Mouse (Mus musculus) midbrain, embryonic 11.5 days (tissue): ENCODE data around the gene Xlr3b. TPM values are rescaled to one million over a fixed set of nuclear protein-coding genes. Genes with fewer than 3 reads are reported as not detected.
A peak's percentile ranks its signal among the peaks of the same experiment; 100 is the strongest.
"Not testable (repeated sequence)": the region's sequence is repeated elsewhere in the genome, so short reads cannot be mapped to it uniquely, and the experiment has no call there.

Experiments used
- ATAC-seq: fragments of 200-750 bp; cut with Nextera tagmentation; 2 replicates; pipeline ENCODE4 v1.8.0; 2017; ENCODE audit warnings: moderate TSS enrichment, moderate library complexity; ENCODE audit not compliant: low FRiP score
- DNase-seq: peaks from one replicate; pipeline ENCODE4 v3.0.0; 2015; ENCODE audit warnings: low spot score; ENCODE audit errors: missing footprints
- H3K27ac ChIP-seq: fragments of 300-500 bp; sonication (generic); 2 replicates; pipeline ENCODE4 v1.5.1; 2014; ENCODE audit warnings: low read depth, low read length
- H3K27me3 ChIP-seq: fragments of 300-500 bp; sonication (generic); 2 replicates; pipeline ENCODE4 v1.6.1; 2014; ENCODE audit warnings: mild to moderate bottlenecking, low read length, moderate library complexity, mixed read lengths; ENCODE audit not compliant: control insufficient read depth, insufficient read depth
- H3K36me3 ChIP-seq: fragments of 300-500 bp; sonication (generic); 2 replicates; pipeline ENCODE4 v1.6.1; 2014; ENCODE audit warnings: mild to moderate bottlenecking, low read length, moderate library complexity, mixed read lengths; ENCODE audit not compliant: control insufficient read depth, insufficient read depth
- H3K4me1 ChIP-seq: fragments of 300-500 bp; sonication (generic); 2 replicates; pipeline ENCODE4 v1.6.1; 2014; ENCODE audit warnings: low read length; ENCODE audit not compliant: control insufficient read depth, insufficient read depth
- H3K4me2 ChIP-seq: fragments of 300-500 bp; sonication (generic); 2 replicates; pipeline ENCODE4 v1.6.1; 2014; ENCODE audit warnings: mild to moderate bottlenecking, moderate library complexity
- H3K4me3 ChIP-seq: fragments of 300-500 bp; sonication (generic); 2 replicates; pipeline ENCODE4 v1.5.1; 2014; ENCODE audit warnings: low read depth, low read length
- H3K9ac ChIP-seq: fragments of 300-500 bp; sonication (generic); 2 replicates; pipeline ENCODE4 v1.6.1; 2014; ENCODE audit warnings: low read length
- H3K9me3 ChIP-seq: fragments of 300-500 bp; sonication (generic); 2 replicates; pipeline ENCODE4 v1.6.1; 2016; ENCODE audit warnings: low read length; ENCODE audit not compliant: control insufficient read depth
- WGBS: fragments of 180-500 bp; shearing (Covaris S2); extraction: QIAGEN DNeasy Blood & Tissue Kit; methylation state at CpG from one replicate; pipeline ENCODE4 v1.1.7; 2014; 5-methylcytosine and 5-hydroxymethylcytosine counted together
- polyA plus RNA-seq: library from polyadenylated mRNA; unstranded; fragments of >200 nt; fragmentation: Nextera tagmentation; extraction: Ambion mirVana; gene quantifications from 2 replicates; pipeline ENCODE4 v1.2.1, GENCODE M21; 2014

Xlr3b gene
- polyA plus RNA-seq, result 16.1 and 18.9 TPM in 2 replicates

GRCm38 (mm10) chrX:73191934-73192333 is at the start of gene Xlr3b:
Xlr3b (plus strand) TSS chrX:73192207.
- DNase-seq, H3K4me1 ChIP-seq, H3K9ac ChIP-seq, H3K9me3 ChIP-seq, H3K4me2 ChIP-seq, H3K27ac ChIP-seq, H3K4me3 ChIP-seq, H3K36me3 ChIP-seq, H3K27me3 ChIP-seq: not testable (repeated sequence)
- ATAC-seq, result peak; percentile 35; the same call in 1 of the 2 replicates
- WGBS, result 86% methylated on average over 12 of the region's 12 CpGs

- not testable (repeated sequence) for H3K27ac ChIP-seq, H3K4me3 ChIP-seq, H3K9me3 ChIP-seq, DNase-seq, H3K4me1 ChIP-seq, H3K4me2 ChIP-seq, H3K9ac ChIP-seq, H3K36me3 ChIP-seq, H3K27me3 ChIP-seq
- no CpG with 5 or more reads among the region's 7 CpGs for WGBS
- peak; percentile 54; the same call in 1 of the 2 replicates for ATAC-seq
Measured at GRCm38 (mm10) chrX:73143218-73143618, 48.8 kb upstream of the Xlr3b start.

GRCm38 (mm10) chrX:73148496-73148895 is 43.5 kb upstream of the Xlr3b start, which contains the start of gene Xlr5b:
Xlr5b (plus strand) TSS chrX:73148796.
- not testable (repeated sequence) for H3K4me3 ChIP-seq, ATAC-seq, H3K9me3 ChIP-seq, H3K27ac ChIP-seq, DNase-seq, H3K4me1 ChIP-seq, H3K4me2 ChIP-seq, H3K27me3 ChIP-seq, H3K9ac ChIP-seq, H3K36me3 ChIP-seq
- no CpG with 5 or more reads among the region's 20 CpGs for WGBS

GRCm38 (mm10) chrX:73149350-73149749 is 42.7 kb upstream of the Xlr3b start, which contains the start of gene DXBay18:
DXBay18 (minus strand) TSS chrX:73149450.
- not testable (repeated sequence) for H3K9me3 ChIP-seq, H3K9ac ChIP-seq, ATAC-seq, DNase-seq, H3K27me3 ChIP-seq, H3K4me2 ChIP-seq, H3K4me3 ChIP-seq, H3K4me1 ChIP-seq, H3K36me3 ChIP-seq, H3K27ac ChIP-seq
- WGBS, result no CpG with 5 or more reads among the region's 7 CpGs

- H3K27ac ChIP-seq, H3K9me3 ChIP-seq, H3K4me3 ChIP-seq, H3K27me3 ChIP-seq, H3K4me1 ChIP-seq, H3K9ac ChIP-seq, H3K36me3 ChIP-seq, DNase-seq, H3K4me2 ChIP-seq, ATAC-seq: not testable (repeated sequence)
- WGBS, result 92% methylated on average over 3 of the region's 15 CpGs
Measured at GRCm38 (mm10) chrX:73176889-73177288, 15.1 kb upstream of the Xlr3b start, which contains the start of gene Spin2d. Spin2d (minus strand) TSS chrX:73176989.

GRCm38 (mm10) chrX:73213819-73214564 is 22.0 kb downstream of the Xlr3b start, which contains the start of gene Xlr4b:
Xlr4b (plus strand) TSS chrX:73214333.
- WGBS, result 81% methylated on average over 11 of the region's 19 CpGs
- not testable (repeated sequence) for H3K4me2 ChIP-seq

GRCm38 (mm10) chrX:73225365-73225764 is 33.4 kb downstream of the Xlr3b start:
- 54% methylated on average over 1 of the region's 1 CpGs for WGBS
- H3K4me2 ChIP-seq, result no peak overlapping the region
- H3K4me3 ChIP-seq, result no peak overlapping the region
- H3K36me3 ChIP-seq, result no peaks in the 10 kb centered on the region
- no peak for DNase-seq
- no peaks in the 10 kb centered on the region for H3K4me1 ChIP-seq
- no peak overlapping the region for H3K9ac ChIP-seq
- no peak overlapping the region for H3K27ac ChIP-seq
- no peaks in the 10 kb centered on the region for H3K27me3 ChIP-seq
- H3K9me3 ChIP-seq, result no peaks in the 10 kb centered on the region
- ATAC-seq, result no peak

More at GRCm38 (mm10) chrX:73213819-73214564, 22.0 kb downstream of the Xlr3b start, which contains the start of gene Xlr4b:
- ATAC-seq, DNase-seq, H3K9ac ChIP-seq, H3K36me3 ChIP-seq, H3K9me3 ChIP-seq, H3K4me3 ChIP-seq, H3K27me3 ChIP-seq, H3K4me1 ChIP-seq, H3K27ac ChIP-seq: not testable (repeated sequence)

GRCm38 (mm10) chrX:73227914-73228605 is 36.1 kb downstream of the Xlr3b start, which contains the start of gene F8a:
F8a (plus strand) TSS chrX:73228291.
- Histone ChIP-seq H3K4me2 (peak within 1 kb of the TSS; percentile 78), H3K9ac (peak within 1 kb of the TSS; percentile 74), H3K4me3 (peak within 1 kb of the TSS; percentile 67), H3K9me3 (no peaks in the 10 kb centered on the region), H3K27me3 (no peaks in the 10 kb centered on the region), H3K27ac (peak within 1 kb of the TSS; percentile 83), H3K4me1 (no peaks in the 10 kb centered on the region), H3K36me3 (no peaks in the 10 kb centered on the region)
- ATAC-seq (peak; percentile 96), DNase-seq (peak; percentile 94)
- WGBS, result 19% methylated on average over 37 of the region's 39 CpGs
